Mouse (Mus musculus) cerebellum, adult 2 months (tissue): ENCODE data around the gene Amt. TPM values are rescaled to one million over a fixed set of nuclear protein-coding genes. Genes with fewer than 3 reads are reported as not detected.
"Not testable (repeated sequence)": the region's sequence is repeated elsewhere in the genome, so short reads cannot be mapped to it uniquely, and the experiment has no call there.

ENCODE experiments used
- DNase-seq, 2 experiments: peaks; one replicate each; pipeline ENCODE4 v3.0.0; 2021
- H3K27ac ChIP-seq: fragments of 200-500 bp; 2 replicates; pipeline ENCODE4 v1.5.1; 2012; ENCODE audit warnings: low read length, control low read depth, inconsistent platforms; ENCODE audit not compliant: insufficient read depth
- H3K27me3 ChIP-seq: fragments of 200-500 bp; 2 replicates; pipeline ENCODE4 v1.6.1; 2012; ENCODE audit warnings: inconsistent platforms, mild to moderate bottlenecking, low read length, moderate library complexity; ENCODE audit not compliant: control insufficient read depth, insufficient read depth
- H3K4me1 ChIP-seq: fragments of 200-500 bp; 2 replicates; pipeline ENCODE4 v1.6.1; 2011; ENCODE audit warnings: low read length; ENCODE audit not compliant: control insufficient read depth, insufficient read depth
- H3K4me3 ChIP-seq: fragments of 200-500 bp; replicated peaks from 2 replicates; pipeline ENCODE3; 2011; ENCODE audit warnings: mild to moderate bottlenecking, low read depth, low read length, control low read depth; ENCODE audit not compliant: insufficient read depth
- CTCF ChIP-seq: fragments of 200-500 bp; IDR thresholded peaks from 2 replicates; pipeline ENCODE4 v1.5.1; 2011; ENCODE audit warnings: low read depth, mild to moderate bottlenecking, control low read depth, low read length, moderate library complexity, borderline replicate concordance; ENCODE audit not compliant: insufficient read depth
- POLR2A ChIP-seq: fragments of 200-500 bp; IDR thresholded peaks from 2 replicates; pipeline ENCODE4 v1.6.1; 2011; ENCODE audit warnings: low read length, control low read depth, borderline replicate concordance; ENCODE audit not compliant: insufficient read depth
- WGBS: fragments of 180-500 bp; shearing (Covaris S2); methylation state at CpG from one replicate; pipeline ENCODE4 v1.1.7; 2018; 5-methylcytosine and 5-hydroxymethylcytosine counted together
- polyA plus RNA-seq: library from polyadenylated mRNA; depleted of rRNA; stranded (reverse); fragments of >200 nt; gene quantifications from 2 replicates; pipeline ENCODE4 v1.2.3, GENCODE M21; 2012

Gene Amt
- polyA plus RNA-seq, 1 experiment = 63.2 TPM

- H3K27ac ChIP-seq = peak overlapping the region; percentile 44
- peak overlapping the region; percentile 64 for H3K4me3 ChIP-seq
- H3K27me3 ChIP-seq = no peaks in the 10 kb centered on the region
- 1% methylated on average over 60 of the region's 62 CpGs for WGBS
- DNase-seq = no peak
- no peak for TF ChIP-seq CTCF
- H3K4me1 ChIP-seq = peaks cover 9% of the 10 kb centered on the region; the same call in 1 of the 2 replicates
Observed at GRCm38 (mm10) chr9:108263131-108263681, 33.4 kb upstream of the Amt start.

DNA sequence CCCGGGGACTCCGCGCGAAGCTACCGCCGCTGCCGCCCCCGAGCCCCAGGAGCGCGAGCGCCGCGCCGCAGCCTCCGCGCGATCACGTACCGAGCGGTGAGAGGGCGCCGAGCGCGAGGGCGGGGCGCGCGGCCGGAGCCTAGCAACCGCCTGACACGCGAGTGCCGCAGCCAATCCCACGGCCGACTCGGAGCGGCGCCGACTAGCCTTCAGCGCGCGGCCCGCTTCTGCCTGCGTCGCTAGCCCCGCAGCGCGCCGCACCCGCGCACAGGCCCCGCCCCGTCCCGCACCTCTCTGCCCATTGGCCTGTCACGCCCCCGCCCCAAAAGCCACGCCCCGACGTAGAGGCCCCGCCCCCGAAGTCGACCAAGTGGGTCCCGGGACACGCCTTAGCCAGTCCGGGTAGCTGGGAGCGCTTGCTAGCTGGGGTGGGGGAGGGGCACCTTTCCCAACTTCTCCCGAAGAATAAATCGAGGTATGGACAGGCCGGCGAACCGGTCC, 32.9 kb upstream of the Amt start, which contains the start of gene Dag1:
Gene Dag1 (minus strand): TSS at position 269 of the 501 bp plus-strand sequence.
- H3K27me3 ChIP-seq = no peaks in the 10 kb centered on the region
- whole genome bisulfite sequencing = under 1% methylated on average over 66 of the region's 71 CpGs

DNA sequence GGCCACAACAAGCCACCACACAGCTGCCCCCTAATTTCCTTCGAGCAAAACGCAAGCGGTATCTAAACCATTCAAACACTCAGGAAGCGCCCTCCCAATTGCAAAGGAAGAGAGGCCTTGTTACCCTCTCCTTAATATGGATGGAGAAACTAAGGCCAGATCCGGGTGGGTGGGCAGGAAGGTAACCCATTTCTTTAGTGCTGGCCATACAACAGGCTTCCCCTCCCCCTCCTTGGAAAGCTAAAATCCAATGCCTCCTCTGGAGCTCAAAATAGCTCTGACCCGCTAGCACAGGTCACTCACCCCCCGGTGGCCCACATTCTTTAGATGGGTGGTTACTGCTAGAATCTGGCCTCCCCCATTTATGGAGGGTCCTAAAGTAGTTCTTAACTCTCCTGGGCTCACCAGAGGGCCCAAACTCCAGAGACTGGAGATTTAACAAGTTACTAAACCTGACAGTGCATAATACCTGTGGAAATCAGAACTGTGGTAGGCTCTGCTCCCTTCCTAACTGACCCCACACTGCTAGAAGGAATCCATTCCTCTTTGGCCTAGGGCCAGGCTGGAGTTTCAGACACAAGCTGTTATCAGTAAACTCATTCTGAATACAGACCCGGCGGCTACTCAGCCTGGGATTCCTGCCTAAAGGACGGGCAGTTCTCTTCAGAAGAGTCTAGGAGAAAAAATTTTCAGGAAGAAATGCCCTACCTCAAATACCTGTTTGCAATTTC, 32.3 kb upstream of the Amt start:
- Histone ChIP-seq H3K27ac (peak overlapping the region; percentile 14; the same call in 1 of the 2 replicates), H3K4me3 (peak overlapping the region; percentile 71), H3K27me3 (no peaks in the 10 kb centered on the region), H3K4me1 (peaks cover 9% of the 10 kb centered on the region; the same call in 1 of the 2 replicates)
- DNase-seq = peak in 1 of 2 experiments; percentile 45
- 7% methylated on average over 10 of the region's 10 CpGs for WGBS
- TF ChIP-seq CTCF = no peak
- TF ChIP-seq POLR2A = no peak

More for the DNA sequence above, 32.9 kb upstream of the Amt start, which contains the start of gene Dag1:
- peak; percentile 99 for DNase-seq
- H3K4me1 ChIP-seq = peaks cover 9% of the 10 kb centered on the region; the same call in 1 of the 2 replicates
- peak within 1 kb of the TSS; percentile 71 for H3K4me3 ChIP-seq
- no peak for TF ChIP-seq CTCF
- TF ChIP-seq POLR2A = peak; percentile 61
- H3K27ac ChIP-seq = peak within 1 kb of the TSS; percentile 44

GRCm38 (mm10) chr9:108266261-108266935, 30.3 kb upstream of the Amt start:
- Histone ChIP-seq H3K27me3 (no peaks in the 10 kb centered on the region), H3K27ac (no peak overlapping the region), H3K4me1 (peaks cover 9% of the 10 kb centered on the region; the same call in 1 of the 2 replicates), H3K4me3 (no peak overlapping the region)
- 77% methylated on average over 10 of the region's 10 CpGs for WGBS
- DNase-seq = no peak
- TF ChIP-seq POLR2A = no peak
- no peak for TF ChIP-seq CTCF

DNA sequence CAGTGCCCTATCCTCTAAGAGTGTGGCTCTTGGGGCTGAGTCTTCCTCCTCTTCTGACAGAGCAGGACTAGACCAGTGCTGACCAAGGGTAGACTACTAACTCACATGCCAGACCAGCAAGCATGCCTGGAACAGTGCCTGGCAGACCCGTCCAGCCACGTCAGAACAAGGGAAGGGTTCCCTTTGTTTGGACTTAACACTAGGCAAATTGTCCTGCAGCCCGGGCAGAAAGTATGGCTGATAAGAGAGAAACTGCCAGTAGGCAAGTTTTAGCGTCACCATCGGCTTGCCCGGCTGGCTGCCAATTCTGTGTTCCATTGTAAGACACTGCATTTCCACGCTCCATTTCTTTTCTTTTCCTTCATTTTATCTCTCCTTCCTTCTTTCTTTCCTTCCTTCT, 29.0 kb upstream of the Amt start:
- no peaks in the 10 kb centered on the region; the same call in 1 of the 2 replicates for H3K4me1 ChIP-seq
- WGBS = 61% methylated on average over 7 of the region's 7 CpGs
- no peaks in the 10 kb centered on the region for H3K27me3 ChIP-seq
- no peak for DNase-seq
- TF ChIP-seq CTCF (no peak), POLR2A (no peak)
- no peak overlapping the region for H3K4me3 ChIP-seq
- no peak overlapping the region for H3K27ac ChIP-seq

GRCm38 (mm10) chr9:108268701-108269100, 28.0 kb upstream of the Amt start:
- H3K27ac ChIP-seq, DNase-seq, H3K27me3 ChIP-seq, H3K4me3 ChIP-seq, H3K4me1 ChIP-seq: not testable (repeated sequence)
- WGBS = 74% methylated on average over 7 of the region's 7 CpGs

GRCm38 (mm10) chr9:108271941-108272340, 24.7 kb upstream of the Amt start:
- 46% methylated on average over 2 of the region's 2 CpGs for WGBS
- TF ChIP-seq POLR2A = no peak
- no peak for TF ChIP-seq CTCF

GRCm38 (mm10) chr9:108272691-108273090, 24.0 kb upstream of the Amt start:
- no peak for TF ChIP-seq CTCF
- TF ChIP-seq POLR2A = no peak

More at GRCm38 (mm10) chr9:108271941-108272340, 24.7 kb upstream of the Amt start:
- no peak for DNase-seq
- no peaks in the 10 kb centered on the region for H3K27me3 ChIP-seq
- no peak overlapping the region for H3K27ac ChIP-seq
- H3K4me3 ChIP-seq = no peak overlapping the region
- H3K4me1 ChIP-seq = no peaks in the 10 kb centered on the region

More at GRCm38 (mm10) chr9:108272691-108273090, 24.0 kb upstream of the Amt start:
- Histone ChIP-seq H3K4me3 (no peak overlapping the region), H3K4me1 (no peaks in the 10 kb centered on the region), H3K27me3 (no peaks in the 10 kb centered on the region), H3K27ac (no peak overlapping the region)
- 71% methylated on average over 5 of the region's 5 CpGs for WGBS
- DNase-seq = no peak
